Mouse (Mus musculus) olfactory bulb, adult 2 months (tissue): ENCODE measurements around the gene Tmem160.

Experiments used
- CTCF ChIP-seq: fragments of 200-500 bp; IDR thresholded peaks from 2 replicates; pipeline ENCODE4 v1.5.1; 2012; ENCODE audit warnings: low read depth, mild to moderate bottlenecking, low read length, moderate library complexity; ENCODE audit not compliant: insufficient read depth
- POLR2A ChIP-seq: fragments of 200-500 bp; IDR thresholded peaks from 2 replicates; pipeline ENCODE4 v1.6.1; 2012; ENCODE audit warnings: mild to moderate bottlenecking, low read depth, low read length, moderate library complexity; ENCODE audit not compliant: insufficient read depth

DNA sequence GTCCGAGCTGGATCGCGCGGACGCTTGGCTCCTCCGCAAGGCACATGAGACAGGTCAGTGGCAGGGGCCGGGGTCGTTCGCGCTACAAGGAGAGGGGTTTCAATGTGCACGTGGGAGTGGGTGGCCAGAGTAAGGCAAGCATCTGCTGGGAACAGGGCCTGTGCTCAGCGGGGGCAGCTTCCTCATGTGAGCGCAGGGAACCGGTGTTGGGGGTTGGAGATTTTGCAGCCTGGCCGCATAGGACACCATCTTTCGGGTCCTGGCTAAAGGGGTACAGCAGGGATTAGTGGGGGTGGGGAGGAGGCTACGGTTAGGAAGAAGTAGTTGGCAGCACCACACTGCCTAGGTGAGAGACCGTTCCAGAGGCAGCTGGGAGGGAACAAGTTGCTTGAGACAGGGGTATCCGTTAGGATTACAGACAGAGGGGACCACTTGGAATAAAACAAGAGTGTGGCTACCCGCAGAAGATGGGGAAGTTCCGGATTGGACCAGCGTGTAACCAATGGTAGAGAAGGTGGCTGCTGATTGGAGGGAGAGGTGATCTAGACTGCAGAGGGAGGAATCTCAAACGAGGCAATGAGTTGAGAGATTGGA is 636 bp downstream of the Tmem160 start:
- no peak for TF ChIP-seq CTCF
- TF ChIP-seq POLR2A: 0 out of 2 replicates have a peak, but pooled peaks have one; percentile 35
